Mouse (Mus musculus) Patski (cell line): ENCODE results near the gene Metap1d. TPM values are rescaled to one million over a fixed set of nuclear protein-coding genes. Genes with fewer than 3 reads are reported as not detected.

Source experiments
- ATAC-seq: fragments of 100-300 bp; one replicate; pipeline ENCODE4 v1.8.0; 2021
- CTCF ChIA-PET: fragments of 350-600 bp; sonication (Branson Sonifier 250); formaldehyde crosslinking; loops from one replicate; lab custom pipeline; 2022; ENCODE audit warnings: inconsistent platforms; lab: Charles Lee
- POLR2A ChIA-PET: fragments of 350-600 bp; sonication (Branson Sonifier 250); formaldehyde crosslinking; loops from one replicate; lab custom pipeline; 2022; ENCODE audit warnings: antibody characterized with exemption, inconsistent platforms; lab: Charles Lee
- DNase-seq: peaks from one replicate; pipeline ENCODE4 v3.0.0-alpha.2; 2011; ENCODE audit warnings: low read depth, low spot score
- H3K27me3 ChIP-seq: fragments of 371-371 bp; one replicate; pipeline ENCODE4 v1.5.1; 2021
- CTCF ChIP-seq: fragments of 100-300 bp; IDR thresholded peaks from one replicate; pipeline ENCODE4 v1.5.1; 2021
- in situ Hi-C: fragments of 300-500 bp; cut with MboI; formaldehyde crosslinking; loops from 3 replicates; pipeline ENCODE4 v1.11.1; 2018; ENCODE audit warnings: low pct_unique_long_range_greater_than_20kb, mixed read lengths
- polyA plus RNA-seq: library from polyadenylated mRNA; unstranded; gene quantifications from one replicate; pipeline ENCODE4 v1.2.3, GENCODE M21; 2021

The Metap1d gene
- polyA plus RNA-seq, 1 experiment from 2014 or later = 39.8 TPM

DNA sequence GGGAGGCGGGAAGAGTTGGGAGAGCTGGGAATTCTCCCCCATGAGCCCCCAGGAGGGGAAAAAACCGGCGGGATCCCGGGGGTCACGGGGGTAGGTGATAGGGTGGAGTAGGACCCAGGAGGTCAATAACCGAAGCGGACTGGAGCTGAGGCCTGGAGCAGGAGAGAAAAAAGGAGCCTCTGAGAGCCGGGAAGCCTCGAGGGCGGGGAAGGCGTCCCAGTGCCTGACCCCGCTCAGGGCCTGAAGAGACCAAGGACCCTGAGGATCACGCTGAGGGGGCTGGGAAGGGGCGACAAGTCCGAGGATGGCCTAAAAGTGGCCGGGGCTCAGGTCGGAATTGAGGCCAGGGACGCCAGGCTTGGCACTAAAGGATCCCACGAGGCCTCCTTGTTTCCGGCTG, 90.9 kb downstream of the Metap1d start:
- ChIA-PET CTCF (interaction anchor here (0.9 to 1.3 kb wide), 2 partner anchors 82 to 150 kb away, joined by 3 read pairs; no protein-coding TSS in a partner anchor), POLR2A (interaction anchor here (1.5 kb wide), 1 partner anchor 8 kb away, joined by 4 read pairs; no protein-coding TSS in a partner anchor)
- DNase-seq = no peak
- H3K27me3 ChIP-seq = no peaks in the 10 kb centered on the region
- in situ Hi-C loops = loop anchor here (5.0 kb wide), 1 partner anchor 92 kb away; the partner anchor contains the start of gene Metap1d
- TF ChIP-seq CTCF = no peak
- ATAC-seq = no peak

DNA sequence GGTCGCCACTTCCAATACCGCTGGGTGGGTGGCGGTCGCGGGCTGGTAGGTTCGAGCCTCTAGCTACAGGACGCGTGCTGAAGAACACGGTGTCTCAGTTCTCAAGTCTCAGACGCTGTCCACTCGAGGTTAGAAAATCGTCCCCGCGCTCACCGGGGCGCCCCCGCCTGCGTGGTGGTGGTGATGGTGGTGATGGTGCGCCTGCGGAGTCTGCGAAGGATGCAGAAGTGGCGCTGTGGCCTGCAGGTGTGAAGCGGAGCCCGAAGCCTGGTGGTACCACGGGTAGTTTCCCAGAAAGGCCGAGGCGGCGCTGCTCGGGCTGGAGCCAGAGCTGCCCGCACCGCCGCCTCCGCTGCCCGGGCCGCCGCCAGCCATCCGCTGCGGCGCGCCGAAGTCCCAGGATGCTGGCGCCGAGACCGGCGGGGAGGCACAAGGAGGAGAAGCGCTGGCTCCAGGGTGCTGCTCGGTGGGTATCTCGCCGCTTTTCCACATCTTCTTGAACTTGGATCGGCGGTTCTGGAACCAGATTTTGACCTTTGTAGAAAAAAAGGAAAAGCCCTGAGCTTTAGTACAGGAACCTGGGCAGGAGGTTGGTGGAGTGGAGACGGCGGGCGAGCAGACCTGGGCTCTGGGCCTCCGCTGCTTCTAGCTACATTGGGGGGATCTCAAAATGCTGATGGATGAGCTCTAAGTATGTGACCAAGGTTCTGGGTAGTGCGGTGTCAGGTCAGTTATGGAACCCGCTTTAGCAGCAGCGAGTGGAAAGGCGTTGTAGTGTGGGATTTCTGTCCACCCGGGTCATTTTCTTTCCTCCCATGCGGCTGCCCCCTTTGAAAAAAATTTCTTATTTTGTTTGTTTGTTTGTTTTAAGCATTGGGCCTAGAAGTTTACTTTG, 91.6 kb downstream of the Metap1d start:
- H3K27me3 ChIP-seq = no peaks in the 10 kb centered on the region
- POLR2A ChIA-PET = no interaction called here
- in situ Hi-C loops = loop anchor here (5.0 kb wide), 1 partner anchor 92 kb away; the partner anchor contains the start of gene Metap1d
- ATAC-seq (no peak), DNase-seq (no peak)
- CTCF ChIA-PET = no interaction called here
- TF ChIP-seq CTCF = no peak

GRCm38 (mm10) chr2:71545401-71545881, 92.4 kb downstream of the Metap1d start:
- ATAC-seq (no peak), DNase-seq (no peak)
- no peak for TF ChIP-seq CTCF
- H3K27me3 ChIP-seq = no peaks in the 10 kb centered on the region
- ChIA-PET POLR2A (interaction anchor here (0.5 kb wide), 1 partner anchor 25 kb away, joined by 3 read pairs; no protein-coding TSS in a partner anchor), CTCF (no interaction called here)
- in situ Hi-C loops = no loop called here

DNA sequence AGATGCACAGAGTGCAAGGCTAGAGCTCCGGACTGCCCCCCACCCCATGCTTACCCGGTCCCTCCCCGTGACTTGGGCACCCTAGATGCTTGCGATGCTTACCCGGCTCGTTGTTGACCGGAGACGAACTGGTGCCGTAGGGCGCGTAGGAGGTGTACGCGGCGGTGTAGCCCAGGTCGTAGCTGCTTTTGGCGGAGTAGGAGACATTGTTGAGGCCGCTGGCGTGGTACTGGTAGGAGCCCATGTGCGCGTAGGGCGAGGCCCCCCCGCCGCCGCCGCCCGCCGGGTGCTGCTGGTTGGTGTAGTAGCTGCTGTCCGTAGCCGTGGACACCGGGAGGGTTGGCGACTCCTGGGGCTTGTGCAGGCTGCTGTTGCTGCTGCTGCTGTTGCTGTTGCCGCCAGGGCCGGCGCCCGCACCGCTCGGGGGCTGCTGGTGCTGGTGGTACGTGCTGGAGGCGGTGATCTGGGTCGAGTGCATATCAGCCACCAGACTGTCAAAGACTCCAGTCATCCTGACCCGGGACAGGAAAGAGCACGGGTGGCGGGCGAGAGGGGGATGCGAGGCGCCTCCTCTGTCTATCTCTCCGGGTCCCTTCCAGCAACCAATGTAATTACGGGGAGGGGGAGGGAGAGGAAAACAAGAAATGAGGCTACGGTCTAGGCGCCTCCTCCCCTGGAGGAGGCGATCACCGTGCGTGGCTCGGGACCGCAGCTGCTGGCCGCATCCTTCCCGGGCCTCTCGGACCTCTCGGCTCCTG, 93.0 kb downstream of the Metap1d start:
- ChIA-PET CTCF (interaction anchor here (1.4 to 1.6 kb wide), 2 partner anchors 42 to 93 kb away, joined by 3 to 4 read pairs; partner anchors contain the start of gene Metap1d), POLR2A (interaction anchor here (0.5 kb wide), 1 partner anchor 25 kb away, joined by 3 read pairs; no protein-coding TSS in a partner anchor)
- in situ Hi-C loops = no loop called here
- no peak for TF ChIP-seq CTCF
- DNase-seq (no peak), ATAC-seq (no peak)
- H3K27me3 ChIP-seq = no peaks in the 10 kb centered on the region

DNA sequence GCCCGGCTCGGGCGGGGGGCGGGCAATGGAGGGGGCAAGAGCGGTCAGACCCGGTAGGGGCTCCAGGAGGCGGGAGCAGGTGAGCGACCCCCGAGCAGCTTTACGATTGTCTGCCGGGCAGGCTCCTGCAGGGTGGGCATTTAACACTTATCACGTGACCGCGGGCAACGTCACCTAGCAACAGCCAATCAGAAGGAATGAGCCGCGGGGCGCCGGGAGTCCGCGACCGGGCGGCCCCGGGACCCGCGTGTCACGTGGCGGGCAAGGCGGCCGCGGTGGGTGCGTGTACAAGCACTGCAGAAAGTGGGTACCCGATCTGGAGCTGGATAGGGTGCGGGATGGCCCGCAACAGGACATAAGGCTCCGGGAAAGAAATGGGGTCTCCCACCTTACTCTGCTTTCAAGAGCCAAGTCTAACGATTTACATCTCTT, 93.6 kb downstream of the Metap1d start, which contains the start of gene Dlx2:
Gene Dlx2, minus strand, starts transcription at position 115 of the 432 bp plus-strand sequence.
- ATAC-seq = no peak
- in situ Hi-C loops = no loop called here
- no peak for TF ChIP-seq CTCF
- CTCF ChIA-PET = interaction anchor here (1.1 to 1.6 kb wide), 3 partner anchors 42 to 98 kb away, joined by 3 to 4 read pairs (median 3); partner anchors contain the start of gene Metap1d
- POLR2A ChIA-PET = no interaction called here
- H3K27me3 ChIP-seq = no peaks in the 10 kb centered on the region
- no peak for DNase-seq

- DNase-seq = no peak
- CTCF ChIA-PET = interaction anchor here (1.1 to 1.6 kb wide), 2 partner anchors 44 to 99 kb away, joined by 3 read pairs; no protein-coding TSS in a partner anchor
Observed at GRCm38 (mm10) chr2:71547829-71548228, 94.8 kb downstream of the Metap1d start.

GRCm38 (mm10) chr2:71550330-71550729, 97.3 kb downstream of the Metap1d start:
- H3K27me3 ChIP-seq = no peaks in the 10 kb centered on the region
- ChIA-PET POLR2A (no interaction called here), CTCF (no interaction called here)
- in situ Hi-C loops = no loop called here
- no peak for TF ChIP-seq CTCF
- no peak for ATAC-seq
- DNase-seq = no peak

More at GRCm38 (mm10) chr2:71547829-71548228, 94.8 kb downstream of the Metap1d start:
- POLR2A ChIA-PET = no interaction called here
- no peak for TF ChIP-seq CTCF
- no peaks in the 10 kb centered on the region for H3K27me3 ChIP-seq
- no peak for ATAC-seq
- in situ Hi-C loops = no loop called here

DNA sequence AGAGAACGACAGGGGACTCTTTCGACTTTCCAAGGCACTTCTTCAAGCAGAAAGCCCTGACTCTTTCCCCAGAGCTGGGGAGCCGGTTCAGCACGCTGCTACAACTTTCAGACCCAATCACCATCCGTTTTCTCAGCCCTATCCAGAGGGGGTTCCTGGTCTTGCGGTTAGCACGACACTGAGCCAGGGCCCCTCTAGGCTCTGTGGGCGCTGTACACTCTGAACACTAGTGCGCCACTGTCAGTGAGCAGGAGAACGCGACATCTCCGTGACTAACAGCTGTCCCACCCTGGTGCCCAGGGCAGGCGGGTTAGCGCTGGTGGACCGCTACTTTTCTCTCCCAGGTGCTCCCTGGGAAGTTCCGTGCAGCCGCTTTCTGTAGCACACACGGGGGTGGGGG, 98.6 kb downstream of the Metap1d start:
- ChIA-PET POLR2A (interaction anchor here (0.7 to 0.9 kb wide), 2 partner anchors 9 to 97 kb away, joined by 4 to 6 read pairs; no protein-coding TSS in a partner anchor), CTCF (no interaction called here)
- ATAC-seq (no peak), DNase-seq (no peak)
- H3K27me3 ChIP-seq = no peaks in the 10 kb centered on the region
- TF ChIP-seq CTCF = no peak
- in situ Hi-C loops = no loop called here

DNA sequence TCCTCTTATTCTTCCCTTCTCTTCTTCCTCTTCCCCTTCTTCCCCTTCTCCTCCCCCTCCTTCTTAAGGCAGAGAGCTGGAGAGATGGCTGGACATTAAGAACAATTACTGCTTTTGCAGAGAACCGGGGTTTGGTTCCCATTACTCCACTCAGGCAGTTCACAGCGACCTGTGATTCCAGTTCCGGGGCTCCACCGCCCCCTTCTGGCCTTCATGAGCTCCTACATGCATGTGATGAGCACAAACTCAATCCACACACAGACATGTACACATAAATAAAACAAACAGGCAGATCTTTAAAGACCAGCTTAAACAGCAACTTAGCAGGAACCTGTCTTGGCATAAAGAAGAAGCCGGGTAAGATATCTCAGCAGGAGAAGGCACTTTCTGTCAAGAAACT, 103.0 kb downstream of the Metap1d start:
- ChIA-PET CTCF (no interaction called here), POLR2A (interaction anchor here (0.6 kb wide), 1 partner anchor 44 kb away, joined by 6 read pairs; no protein-coding TSS in a partner anchor)
- no peaks in the 10 kb centered on the region for H3K27me3 ChIP-seq
- DNase-seq = no peak
- TF ChIP-seq CTCF = no peak
- in situ Hi-C loops = no loop called here
- no peak for ATAC-seq

- ATAC-seq = no peak
- in situ Hi-C loops = no loop called here
- no peaks in the 10 kb centered on the region for H3K27me3 ChIP-seq
- TF ChIP-seq CTCF = no peak
- CTCF ChIA-PET = no interaction called here
- no peak for DNase-seq
- POLR2A ChIA-PET = no interaction called here
Observed at GRCm38 (mm10) chr2:71566466-71566865, 113.4 kb downstream of the Metap1d start.
